Mouse (Mus musculus) stomach, postnatal 0 days (tissue): Measurements from ENCODE around the gene Cdx2.

Experiments
- CTCF ChIP-seq: IDR thresholded peaks from 2 replicates; pipeline ENCODE4 v1.5.1; 2016; ENCODE audit warnings: antibody characterized with exemption, low read depth, mild to moderate bottlenecking, moderate library complexity
- EP300 ChIP-seq: optimal IDR thresholded peaks from 2 replicates; pipeline ENCODE3; 2016; ENCODE audit warnings: antibody characterized with exemption

DNA sequence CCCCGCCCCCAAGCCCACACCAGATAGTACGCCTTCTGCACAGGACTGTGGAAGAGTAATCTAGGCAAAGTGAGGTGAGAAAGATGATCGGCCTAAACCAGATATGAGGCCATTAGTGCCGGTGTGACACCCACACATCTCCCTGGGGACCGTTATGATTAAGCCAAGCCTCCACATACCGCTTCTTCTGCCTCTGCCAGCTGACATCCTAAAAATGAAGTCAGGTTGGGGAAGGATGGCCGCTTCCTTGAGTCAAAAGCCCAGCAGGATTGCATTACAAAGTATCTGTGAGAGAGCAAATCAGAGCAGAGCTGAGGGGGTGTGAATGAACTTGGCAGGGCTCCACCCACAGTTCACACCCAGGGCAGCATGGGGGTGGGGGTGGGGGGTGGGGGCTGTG, 25.6 kb upstream of the Cdx2 start:
- TF ChIP-seq EP300 (no peak), CTCF (no peak)
